Mouse (Mus musculus): ENCODE results near the gene Klhl2.
A peak's percentile ranks its signal among the peaks of the same experiment; 100 is the strongest.

Klhl2 gene

GRCm38 (mm10) chr8:64831656-64832055, 18.2 kb downstream of the Klhl2 start:
- DNase-seq (ENCODE audit: low spot score in 2 of 2) = no peak

- DNase-seq (ENCODE audit: low spot score in 2 of 2) = no peak
Observed at GRCm38 (mm10) chr8:64829921-64830320, 19.9 kb downstream of the Klhl2 start.

- DNase-seq (ENCODE audit: low spot score in 2 of 2) = peak in 1 of 2 experiments; percentile 10
Observed at GRCm38 (mm10) chr8:64829391-64829790, 20.4 kb downstream of the Klhl2 start.

DNA sequence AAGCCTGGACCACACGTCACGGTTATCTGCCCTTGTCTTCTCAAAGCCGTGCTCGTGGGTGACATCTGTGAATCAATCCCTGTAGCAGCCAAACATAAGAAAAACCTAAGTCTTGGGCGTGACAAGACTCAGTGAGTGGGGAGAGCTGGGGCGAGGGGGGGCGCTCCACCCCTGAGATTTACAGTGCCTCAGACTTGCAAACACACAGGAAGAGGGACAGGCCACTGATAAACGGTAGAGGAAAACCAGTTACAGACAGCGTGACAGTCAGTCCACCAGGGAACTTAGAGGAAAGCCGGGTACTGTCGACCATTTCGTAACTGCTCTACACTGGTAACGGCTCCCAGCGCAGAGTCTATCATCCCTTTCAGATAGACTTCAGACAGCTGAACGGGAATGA, 21.4 kb downstream of the Klhl2 start:
- no peak for DNase-seq (ENCODE audit: low spot score in 2 of 2)

- no peak for DNase-seq (ENCODE audit: low spot score in 2 of 2)
Observed at GRCm38 (mm10) chr8:64827356-64827755, 22.5 kb downstream of the Klhl2 start.

GRCm38 (mm10) chr8:64826461-64826860, 23.4 kb downstream of the Klhl2 start:
- no peak for DNase-seq (ENCODE audit: low spot score in 2 of 2)

GRCm38 (mm10) chr8:64823905-64824304, 25.9 kb downstream of the Klhl2 start:
- no peak for DNase-seq (ENCODE audit: low spot score in 2 of 2)

GRCm38 (mm10) chr8:64820940-64821339, 28.9 kb downstream of the Klhl2 start:
- no peak for DNase-seq (ENCODE audit: low spot score in 2 of 2)

GRCm38 (mm10) chr8:64811790-64812189, 38.0 kb downstream of the Klhl2 start:
- DNase-seq (ENCODE audit: low spot score in 2 of 2) = no peak

- DNase-seq (ENCODE audit: low spot score in 2 of 2) = no peak
Observed at GRCm38 (mm10) chr8:64811083-64811482, 38.7 kb downstream of the Klhl2 start.

DNA sequence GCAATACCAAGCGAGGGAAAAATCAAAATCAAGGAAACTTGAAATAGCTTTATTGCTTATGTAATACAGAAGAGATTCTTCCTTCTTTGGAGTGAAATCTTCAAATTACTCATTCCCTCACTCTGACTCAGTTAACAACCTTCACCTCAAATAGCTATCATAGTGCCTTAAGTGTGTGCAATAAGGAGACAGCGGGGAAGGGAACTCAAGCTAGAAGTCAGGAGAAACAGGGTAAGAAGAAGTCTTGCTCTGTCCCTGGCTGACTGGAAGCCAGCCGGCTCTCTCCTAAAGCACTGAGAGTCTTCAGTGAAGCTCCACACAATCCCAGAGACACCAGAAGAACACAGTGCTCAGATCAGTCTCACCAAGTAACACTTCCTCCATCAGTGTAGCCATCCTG, 43.3 kb downstream of the Klhl2 start:
- no peak for DNase-seq (ENCODE audit: low spot score in 2 of 2)

DNA sequence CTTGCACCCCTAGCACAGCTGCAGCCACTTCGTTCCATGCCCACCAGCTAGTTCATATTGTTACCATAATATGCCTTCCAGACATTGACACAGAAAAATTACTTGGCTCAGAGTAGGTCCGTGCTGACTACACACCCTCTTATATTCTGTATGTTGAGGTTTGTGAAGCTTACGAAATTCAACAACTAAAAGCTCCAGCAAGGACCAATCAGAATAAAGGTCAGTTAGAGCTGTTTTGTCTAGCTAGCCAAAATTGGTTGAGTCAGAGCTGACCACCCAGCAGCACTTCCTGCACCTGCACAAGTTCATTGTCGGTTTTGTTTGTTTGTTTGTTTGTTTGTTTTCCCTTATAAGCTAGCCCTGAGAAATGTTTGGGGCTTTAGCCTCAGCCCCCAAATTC, 44.8 kb downstream of the Klhl2 start:
- no peak for DNase-seq (ENCODE audit: low spot score in 2 of 2)

DNA sequence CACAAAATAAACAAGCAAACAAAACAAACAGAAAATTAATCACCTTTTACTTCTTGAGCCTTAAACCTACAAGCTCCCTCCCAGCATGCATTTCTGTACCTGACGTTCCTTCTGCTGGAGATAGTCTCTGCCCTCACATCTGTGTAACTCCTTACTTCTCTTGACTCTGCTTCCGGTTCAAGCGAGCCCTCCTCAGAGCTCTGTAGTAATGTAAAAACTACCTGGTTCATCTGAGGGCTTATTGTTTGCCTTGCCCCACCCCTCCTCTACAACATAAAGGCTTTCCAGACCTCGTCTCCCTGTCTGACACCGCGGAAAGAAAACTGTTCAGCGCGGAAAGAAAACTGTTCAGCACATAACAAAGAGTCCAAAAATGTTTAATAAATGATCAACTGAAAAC, 50.5 kb downstream of the Klhl2 start:
- DNase-seq (ENCODE audit: low spot score in 2 of 2) = no peak

DNA sequence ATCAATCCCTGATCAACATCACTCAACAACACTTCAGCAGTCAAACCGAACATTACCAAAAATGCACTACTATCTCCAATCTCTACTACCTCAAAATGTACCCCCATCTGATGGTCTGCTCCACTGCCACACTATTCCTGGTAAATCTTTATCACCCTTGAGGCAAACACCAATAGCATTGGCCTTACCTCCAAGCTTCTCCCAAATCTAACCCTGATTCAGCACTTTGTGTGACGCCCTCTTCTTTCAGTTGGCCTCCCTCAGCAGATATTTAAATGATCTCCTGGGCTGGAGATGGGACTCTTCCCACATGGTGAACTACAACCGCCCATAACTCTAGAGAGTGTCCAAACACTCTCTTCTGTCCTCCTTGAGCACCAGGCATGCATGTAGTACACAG, 51.3 kb downstream of the Klhl2 start:
- DNase-seq (ENCODE audit: low spot score in 2 of 2) = no peak

DNA sequence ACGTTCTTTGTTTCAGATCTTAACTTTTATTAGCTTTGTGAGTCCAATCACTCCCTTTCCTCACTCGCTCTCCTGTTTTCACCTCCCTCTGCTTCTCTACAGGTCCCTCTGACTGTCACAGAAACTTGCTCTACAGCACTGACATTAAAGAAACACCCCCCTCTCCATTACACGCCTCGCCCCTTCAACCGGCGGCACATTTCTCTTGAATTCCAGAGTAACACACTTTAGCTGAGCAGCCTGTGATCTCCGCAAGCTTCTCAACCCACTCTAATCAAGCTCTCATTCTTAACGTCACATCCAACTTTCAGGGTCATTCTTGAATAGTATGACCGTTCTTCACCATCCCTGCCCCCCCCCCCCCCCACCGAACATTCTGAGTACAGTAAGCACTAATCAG, 52.1 kb downstream of the Klhl2 start:
- no peak for DNase-seq (ENCODE audit: low spot score in 2 of 2)

GRCm38 (mm10) chr8:64791250-64791881, 58.5 kb downstream of the Klhl2 start:
- DNase-seq (ENCODE audit: low spot score in 2 of 2) = no peak

GRCm38 (mm10) chr8:64790418-64790817, 59.4 kb downstream of the Klhl2 start:
- no peak for DNase-seq (ENCODE audit: low spot score in 2 of 2)

DNA sequence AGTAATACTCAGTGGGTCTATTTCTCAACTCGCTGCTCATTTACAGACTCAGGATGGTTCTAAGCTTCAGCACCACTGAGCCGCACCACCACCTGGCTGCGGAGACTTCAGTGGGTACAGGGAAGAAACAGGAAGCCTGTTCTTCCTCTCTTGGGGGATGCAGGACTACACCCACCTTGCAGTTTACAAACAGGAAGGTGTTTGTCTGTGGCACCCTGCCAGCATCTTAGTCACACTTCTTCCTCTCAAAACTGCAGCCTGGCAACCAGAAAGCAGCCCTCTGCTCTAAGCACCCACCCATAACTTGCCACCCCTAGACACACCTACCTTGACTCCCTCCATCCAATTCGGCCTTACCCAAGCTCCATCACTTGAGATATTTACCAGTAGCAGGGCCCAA, 61.1 kb downstream of the Klhl2 start:
- DNase-seq (ENCODE audit: low spot score in 2 of 2) = peak; percentile 69 to 72

- DNase-seq (ENCODE audit: low spot score in 2 of 2) = no peak
Observed at GRCm38 (mm10) chr8:64786801-64787200, 63.0 kb downstream of the Klhl2 start.

- DNase-seq (ENCODE audit: low spot score in 2 of 2) = no peak
Observed at GRCm38 (mm10) chr8:64784235-64784634, 65.6 kb downstream of the Klhl2 start.

GRCm38 (mm10) chr8:64781947-64782346, 67.9 kb downstream of the Klhl2 start:
- no peak for DNase-seq (ENCODE audit: low spot score in 2 of 2)

GRCm38 (mm10) chr8:64777925-64778324, 71.9 kb downstream of the Klhl2 start:
- DNase-seq (ENCODE audit: low spot score in 2 of 2) = no peak

GRCm38 (mm10) chr8:64774136-64774535, 75.7 kb downstream of the Klhl2 start:
- DNase-seq (ENCODE audit: low spot score in 2 of 2) = no peak

DNA sequence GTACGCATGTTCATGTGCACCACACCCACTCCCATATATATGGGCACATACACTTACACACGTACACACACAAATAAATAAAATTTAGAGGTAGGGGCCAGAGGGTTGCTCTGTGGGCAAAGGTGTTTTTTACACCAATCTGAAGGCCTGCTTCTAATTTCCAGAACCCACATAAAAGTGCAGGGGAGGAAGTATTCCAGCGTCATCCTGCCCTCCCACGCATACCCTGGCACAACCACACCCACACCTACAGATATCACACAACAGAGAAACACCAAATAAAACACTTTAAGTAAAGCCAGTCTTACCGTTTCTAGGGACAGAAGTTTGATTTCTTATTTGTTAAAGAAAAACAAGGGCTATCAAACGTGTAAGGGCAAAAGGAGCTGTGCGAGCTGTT, 79.0 kb downstream of the Klhl2 start:
- DNase-seq (ENCODE audit: low spot score in 2 of 2) = no peak
